Mouse (Mus musculus) thymus, adult 2 months (tissue): Measurements from ENCODE around the gene Sema4d.

Experiments used
- CTCF ChIP-seq: fragments of 200-500 bp; IDR thresholded peaks from 2 replicates; pipeline ENCODE4 v1.5.1; 2012; ENCODE audit warnings: mild to moderate bottlenecking, control low read depth, low read length, moderate library complexity, borderline replicate concordance; ENCODE audit not compliant: control insufficient read depth, poor library complexity, insufficient read depth; ENCODE audit errors: extremely low read depth
- POLR2A ChIP-seq: fragments of 200-500 bp; IDR thresholded peaks from 2 replicates; pipeline ENCODE4 v1.6.1; 2012; ENCODE audit warnings: mild to moderate bottlenecking, low read length, control low read depth, moderate library complexity; ENCODE audit not compliant: control insufficient read depth, poor library complexity, insufficient read depth; ENCODE audit errors: extremely low read depth

DNA sequence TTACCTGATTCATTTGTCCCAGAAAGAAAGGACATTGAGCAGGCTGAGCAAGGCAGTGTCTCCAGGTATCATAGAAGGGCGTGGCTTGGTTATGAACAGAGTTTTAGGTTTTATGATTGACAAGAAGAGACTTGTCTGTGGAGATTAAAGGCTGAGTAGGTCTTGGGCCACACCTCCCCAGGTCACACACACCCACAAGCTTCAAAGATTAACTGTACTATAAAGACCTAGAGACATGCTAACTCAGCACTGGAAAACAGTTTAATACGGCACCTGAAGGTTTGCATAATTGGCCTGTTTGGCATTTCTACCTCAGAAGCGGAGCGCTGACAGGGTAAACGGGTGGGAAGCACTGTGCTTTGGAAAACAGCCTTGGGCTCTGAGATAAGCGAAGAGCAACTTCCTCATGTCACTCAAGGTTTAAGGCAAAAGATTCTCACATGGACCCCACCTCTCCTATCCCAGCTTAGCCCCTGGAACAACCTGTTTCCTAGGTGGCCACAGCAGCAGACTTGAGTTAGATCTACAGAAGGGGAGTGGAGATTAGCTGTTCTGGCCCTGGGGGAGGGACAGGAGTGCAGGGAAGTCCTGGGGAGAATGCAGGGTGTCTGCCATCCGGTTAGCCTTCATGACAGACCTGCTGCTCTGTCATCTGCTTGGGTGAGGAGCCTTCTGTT lies 108.1 kb downstream of the Sema4d start:
- TF ChIP-seq POLR2A, result no peak
- TF ChIP-seq CTCF, result no peak
